Mouse (Mus musculus) hindbrain, embryonic 12.5 days (tissue): ENCODE measurements at regions not wholly inside any gene's neighbourhood (a gene's known extent, or its start where the extent isn't known, plus 50 kb on each side); places are given as distances from the start of the nearest gene placed in this dataset.

Experiments used
- ATAC-seq: fragments of 200-750 bp; cut with Nextera tagmentation; 2 replicates; pipeline ENCODE4 v1.8.0; 2017; ENCODE audit warnings: moderate TSS enrichment; ENCODE audit not compliant: low FRiP score
- H3K27ac ChIP-seq: fragments of 300-500 bp; sonication (generic); 2 replicates; pipeline ENCODE4 v1.5.1; 2016; ENCODE audit warnings: mild to moderate bottlenecking
- H3K27me3 ChIP-seq: fragments of 300-500 bp; sonication (generic); 2 replicates; pipeline ENCODE4 v1.6.1; 2016; ENCODE audit warnings: mild to moderate bottlenecking
- H3K36me3 ChIP-seq: fragments of 300-500 bp; sonication (generic); 2 replicates; pipeline ENCODE4 v1.6.1; 2016; ENCODE audit warnings: mild to moderate bottlenecking
- H3K4me1 ChIP-seq: fragments of 300-500 bp; sonication (generic); 2 replicates; pipeline ENCODE4 v1.6.1; 2016
- H3K4me2 ChIP-seq: fragments of 300-500 bp; sonication (generic); replicated peaks from 2 replicates; pipeline ENCODE4 v1.6.1; 2016; ENCODE audit warnings: mild to moderate bottlenecking
- H3K4me3 ChIP-seq: fragments of 300-500 bp; sonication (generic); 2 replicates; pipeline ENCODE4 v1.5.1; 2016; ENCODE audit warnings: mild to moderate bottlenecking
- H3K9ac ChIP-seq: fragments of 300-500 bp; sonication (generic); 2 replicates; pipeline ENCODE4 v1.6.1; 2016; ENCODE audit warnings: mild to moderate bottlenecking, moderate library complexity
- H3K9me3 ChIP-seq: fragments of 300-500 bp; sonication (generic); replicated peaks from 2 replicates; pipeline ENCODE4 v1.6.1; 2016; ENCODE audit warnings: mild to moderate bottlenecking
- WGBS: fragments of 180-500 bp; shearing (Covaris S2); methylation state at CpG from one replicate; pipeline ENCODE4 v1.1.7; 2016; 5-methylcytosine and 5-hydroxymethylcytosine counted together

GRCm38 (mm10) chr7:89088141-89088540 lies 315.9 kb downstream of the Tmem135 start:
- H3K4me2 ChIP-seq, result no peak overlapping the region
- no peak for ATAC-seq
- 69% methylated on average over 1 of the region's 1 CpGs for WGBS
- no peak overlapping the region for H3K27ac ChIP-seq
- no peak overlapping the region for H3K4me3 ChIP-seq
- H3K9me3 ChIP-seq, result no peaks in the 10 kb centered on the region
- H3K36me3 ChIP-seq, result no peaks in the 10 kb centered on the region
- no peaks in the 10 kb centered on the region for H3K27me3 ChIP-seq
- H3K9ac ChIP-seq, result no peak overlapping the region
- H3K4me1 ChIP-seq, result no peaks in the 10 kb centered on the region

- no peaks in the 10 kb centered on the region for H3K27me3 ChIP-seq
- no peaks in the 10 kb centered on the region for H3K4me1 ChIP-seq
- no peak overlapping the region for H3K9ac ChIP-seq
- WGBS, result 83% methylated on average over 1 of the region's 1 CpGs
- peak; percentile 19; the same call in 1 of the 2 replicates for ATAC-seq
- H3K9me3 ChIP-seq, result no peaks in the 10 kb centered on the region
- H3K36me3 ChIP-seq, result no peaks in the 10 kb centered on the region
- no peak overlapping the region for H3K4me2 ChIP-seq
- no peak overlapping the region for H3K4me3 ChIP-seq
- no peak overlapping the region for H3K27ac ChIP-seq
These were observed 317.7 kb downstream of the Tmem135 start for GRCm38 (mm10) chr7:89086348-89086747.

GRCm38 (mm10) chr7:89073939-89074690 lies 329.9 kb downstream of the Tmem135 start:
- WGBS, result 82% methylated on average over 7 of the region's 7 CpGs
- ATAC-seq, result no peak
- Histone ChIP-seq H3K9ac (no peak overlapping the region), H3K4me3 (no peak overlapping the region), H3K9me3 (no peaks in the 10 kb centered on the region), H3K27ac (no peak overlapping the region), H3K27me3 (no peaks in the 10 kb centered on the region), H3K36me3 (no peaks in the 10 kb centered on the region), H3K4me1 (no peaks in the 10 kb centered on the region), H3K4me2 (no peak overlapping the region)

DNA sequence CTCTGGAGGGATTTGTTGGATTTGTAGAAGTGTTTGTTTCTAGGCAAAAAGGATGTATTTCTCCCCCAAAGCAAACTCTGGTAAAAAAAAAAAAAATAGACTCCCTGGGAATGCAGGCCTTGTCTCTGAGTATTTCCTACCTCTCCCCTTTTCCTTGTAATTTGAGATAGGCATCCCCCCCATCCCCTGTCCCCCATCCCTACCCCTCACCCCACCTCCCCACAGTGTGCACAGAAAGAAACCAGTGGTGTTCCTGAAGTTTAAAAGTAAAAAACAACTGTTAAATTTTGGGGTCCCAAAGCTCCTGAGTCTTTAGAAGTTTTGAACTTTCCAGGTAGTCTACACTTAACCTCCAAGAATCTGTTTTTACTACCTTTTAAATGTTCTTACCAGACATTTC lies 334.0 kb downstream of the Tmem135 start:
- Histone ChIP-seq H3K27me3 (no peaks in the 10 kb centered on the region), H3K4me1 (no peaks in the 10 kb centered on the region), H3K4me2 (no peak overlapping the region), H3K36me3 (no peaks in the 10 kb centered on the region), H3K9ac (no peak overlapping the region), H3K4me3 (no peak overlapping the region), H3K9me3 (no peaks in the 10 kb centered on the region), H3K27ac (no peak overlapping the region)
- no peak for ATAC-seq

- H3K9me3 ChIP-seq, result no peaks in the 10 kb centered on the region
- 86% methylated on average over 3 of the region's 3 CpGs for WGBS
- no peak overlapping the region for H3K4me2 ChIP-seq
- no peaks in the 10 kb centered on the region for H3K36me3 ChIP-seq
- no peak overlapping the region for H3K27ac ChIP-seq
- no peak overlapping the region for H3K4me3 ChIP-seq
- H3K27me3 ChIP-seq, result no peaks in the 10 kb centered on the region
- no peak overlapping the region for H3K9ac ChIP-seq
- ATAC-seq, result no peak
- H3K4me1 ChIP-seq, result no peaks in the 10 kb centered on the region
These were observed 339.6 kb downstream of the Tmem135 start for GRCm38 (mm10) chr7:89064462-89064861.

- ATAC-seq, result no peak
- no peak overlapping the region for H3K9ac ChIP-seq
- H3K36me3 ChIP-seq, result no peaks in the 10 kb centered on the region
- no peaks in the 10 kb centered on the region for H3K9me3 ChIP-seq
- no peak overlapping the region for H3K27ac ChIP-seq
- no peak overlapping the region for H3K4me3 ChIP-seq
- no peak overlapping the region for H3K4me2 ChIP-seq
- H3K4me1 ChIP-seq, result no peaks in the 10 kb centered on the region
- 84% methylated on average over 10 of the region's 10 CpGs for WGBS
- no peaks in the 10 kb centered on the region for H3K27me3 ChIP-seq
These were observed 340.4 kb downstream of the Tmem135 start for GRCm38 (mm10) chr7:89063630-89064029.

DNA sequence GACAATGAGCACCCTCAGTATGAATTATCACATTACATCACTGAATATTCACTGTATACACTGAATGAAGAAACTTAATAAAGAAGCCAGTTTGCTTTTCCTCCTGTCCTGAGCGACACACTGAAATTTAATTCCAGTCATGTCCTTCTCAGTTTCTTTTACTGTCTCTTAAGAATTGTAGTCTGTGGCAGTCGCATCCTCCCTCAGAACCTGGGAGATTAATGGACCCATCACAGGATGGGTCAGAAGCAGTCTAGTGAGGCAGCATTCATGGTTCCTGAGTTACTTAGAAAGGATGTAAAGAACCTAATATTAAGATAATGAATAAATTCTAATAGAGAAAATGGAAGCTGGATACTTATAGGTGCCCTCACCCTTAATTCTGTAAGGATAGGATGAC lies 349.5 kb downstream of the Tmem135 start:
- H3K4me3 ChIP-seq, result no peak overlapping the region
- no peaks in the 10 kb centered on the region for H3K9me3 ChIP-seq
- H3K9ac ChIP-seq, result no peak overlapping the region
- ATAC-seq, result no peak
- no peak overlapping the region for H3K27ac ChIP-seq
- H3K36me3 ChIP-seq, result no peaks in the 10 kb centered on the region
- H3K4me2 ChIP-seq, result no peak overlapping the region
- no peaks in the 10 kb centered on the region for H3K27me3 ChIP-seq
- no peaks in the 10 kb centered on the region for H3K4me1 ChIP-seq
- WGBS, result 85% methylated on average over 2 of the region's 2 CpGs

DNA sequence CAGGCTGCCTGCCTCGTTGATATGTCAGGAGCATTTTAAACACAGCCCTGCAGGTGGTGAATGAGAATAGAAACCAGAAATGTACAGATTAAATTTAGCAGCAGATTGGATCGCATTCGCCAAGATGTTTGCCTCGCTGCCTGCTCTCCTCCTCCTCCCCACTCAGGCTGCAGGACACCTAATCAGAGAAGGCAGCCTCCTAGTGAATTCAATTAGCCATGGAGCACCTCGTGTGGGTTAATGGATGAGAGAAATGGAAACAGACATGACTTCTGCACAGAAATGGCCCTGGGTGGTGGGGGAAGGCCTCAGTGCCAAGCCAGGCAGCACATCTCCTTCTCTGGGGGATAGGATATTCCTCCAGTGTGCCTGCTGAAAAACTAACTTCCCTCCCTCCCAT lies 352.8 kb downstream of the Tmem135 start:
- no peaks in the 10 kb centered on the region for H3K9me3 ChIP-seq
- H3K4me3 ChIP-seq, result no peak overlapping the region
- no peak overlapping the region for H3K4me2 ChIP-seq
- 0 out of 2 replicates have a peak, but pooled peaks have one; percentile 56 for ATAC-seq
- no peak overlapping the region for H3K9ac ChIP-seq
- H3K4me1 ChIP-seq, result no peaks in the 10 kb centered on the region
- H3K27ac ChIP-seq, result no peak overlapping the region
- WGBS, result 62% methylated on average over 5 of the region's 5 CpGs
- H3K27me3 ChIP-seq, result no peaks in the 10 kb centered on the region
- H3K36me3 ChIP-seq, result no peaks in the 10 kb centered on the region

GRCm38 (mm10) chr7:89046405-89047217 lies 357.4 kb downstream of the Tmem135 start:
- no peaks in the 10 kb centered on the region for H3K36me3 ChIP-seq
- ATAC-seq, result peak; percentile 56; the same call in 1 of the 2 replicates
- WGBS, result 71% methylated on average over 3 of the region's 3 CpGs

GRCm38 (mm10) chr7:89042977-89043376 lies 361.0 kb downstream of the Tmem135 start:
- no peak for ATAC-seq
- Histone ChIP-seq H3K4me2 (no peak overlapping the region), H3K9me3 (no peaks in the 10 kb centered on the region), H3K36me3 (no peaks in the 10 kb centered on the region), H3K4me1 (0 out of 2 replicates have a peak, but pooled peaks cover 4% of the 10 kb centered on the region), H3K9ac (no peak overlapping the region), H3K27ac (no peak overlapping the region), H3K4me3 (no peak overlapping the region), H3K27me3 (no peaks in the 10 kb centered on the region)
- 78% methylated on average over 1 of the region's 1 CpGs for WGBS

More at GRCm38 (mm10) chr7:89046405-89047217, 357.4 kb downstream of the Tmem135 start:
- Histone ChIP-seq H3K27me3 (no peaks in the 10 kb centered on the region), H3K4me1 (no peaks in the 10 kb centered on the region), H3K9me3 (no peaks in the 10 kb centered on the region), H3K9ac (no peak overlapping the region), H3K4me2 (no peak overlapping the region), H3K4me3 (no peak overlapping the region), H3K27ac (no peak overlapping the region)

DNA sequence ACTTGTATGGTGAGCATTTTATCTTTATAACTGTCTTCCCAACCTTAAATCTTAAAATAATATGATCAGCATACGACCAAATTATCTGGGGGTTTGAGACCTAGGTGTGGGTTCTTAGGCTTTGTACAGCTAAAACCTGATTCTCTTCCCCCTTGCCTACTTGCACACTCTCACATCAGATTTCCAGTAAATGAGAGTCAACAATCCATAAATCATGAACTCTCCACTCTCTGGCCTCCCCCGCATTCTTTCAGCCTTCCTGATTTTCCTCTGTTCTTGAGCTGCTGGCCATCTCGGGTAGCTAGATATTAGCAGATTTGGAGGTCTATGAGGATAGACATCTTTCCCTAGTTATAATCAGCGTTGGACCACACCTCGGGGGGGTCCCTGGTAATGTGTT lies 362.7 kb downstream of the Tmem135 start:
- Histone ChIP-seq H3K9me3 (no peaks in the 10 kb centered on the region), H3K36me3 (no peaks in the 10 kb centered on the region), H3K4me1 (0 out of 2 replicates have a peak, but pooled peaks cover 4% of the 10 kb centered on the region), H3K27ac (no peak overlapping the region), H3K4me2 (no peak overlapping the region), H3K27me3 (no peaks in the 10 kb centered on the region), H3K4me3 (no peak overlapping the region), H3K9ac (no peak overlapping the region)
- WGBS, result 89% methylated on average over 5 of the region's 5 CpGs
- ATAC-seq, result no peak

DNA sequence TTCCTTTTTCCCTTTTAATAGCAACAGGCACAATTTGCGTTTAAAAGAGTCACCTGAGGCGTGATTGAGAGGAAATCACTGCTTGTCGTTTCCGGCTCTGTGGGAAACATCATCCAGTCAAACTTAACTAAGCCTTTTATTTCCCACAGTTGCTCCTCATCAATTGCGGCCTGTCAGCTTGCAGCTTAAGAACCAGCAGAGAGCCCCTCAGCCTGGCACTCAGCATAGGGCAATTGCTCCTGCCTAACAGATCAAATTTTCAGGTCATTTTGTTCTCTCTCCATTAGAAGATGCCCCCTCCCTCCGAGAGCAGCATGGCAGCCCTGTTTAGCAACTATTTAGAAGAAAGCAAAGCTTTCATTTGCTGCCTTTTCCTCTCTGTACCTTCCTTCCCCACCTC lies 363.9 kb downstream of the Tmem135 start:
- H3K36me3 ChIP-seq, result no peaks in the 10 kb centered on the region
- H3K27me3 ChIP-seq, result no peaks in the 10 kb centered on the region
- H3K4me3 ChIP-seq, result no peak overlapping the region
- ATAC-seq, result no peak
- no peak overlapping the region for H3K9ac ChIP-seq
- H3K4me1 ChIP-seq, result 0 out of 2 replicates have a peak, but pooled peaks cover 4% of the 10 kb centered on the region
- H3K9me3 ChIP-seq, result no peaks in the 10 kb centered on the region
- no peak overlapping the region for H3K27ac ChIP-seq
- WGBS, result 27% methylated on average over 6 of the region's 6 CpGs
- no peak overlapping the region for H3K4me2 ChIP-seq
